Mouse (Mus musculus) heart, embryonic 14.5 days (tissue): Measurements from ENCODE around the gene P4ha2. TPM values are rescaled to one million over a fixed set of nuclear protein-coding genes. Genes with fewer than 3 reads are reported as not detected.

Experiments
- ATAC-seq: fragments of 200-750 bp; cut with Nextera tagmentation; 2 replicates; pipeline ENCODE4 v1.8.0; 2017; ENCODE audit warnings: low read depth, moderate TSS enrichment; ENCODE audit not compliant: insufficient number of reproducible peaks, insufficient read depth, low FRiP score
- H3K27ac ChIP-seq, 2 experiments: fragments of 200-500 bp in 1 of 2; fragments of 300-500 bp in 1 of 2; sonication (generic) in 1 of 2; replicated peaks in 1 of 2; 2 replicates each; pipeline ENCODE4 v1.5.1; 2012 to 2014; ENCODE audit warnings: low read depth in 2 of 2, low read length in 2 of 2, control low read depth in 1 of 2, mild to moderate bottlenecking in 1 of 2, mixed read lengths in 1 of 2; ENCODE audit not compliant: control insufficient read depth in 1 of 2, insufficient read depth in 1 of 2
- H3K27me3 ChIP-seq: fragments of 300-500 bp; sonication (generic); 2 replicates; pipeline ENCODE4 v1.6.1; 2014; ENCODE audit warnings: mild to moderate bottlenecking, low read length, control low read depth; ENCODE audit not compliant: control insufficient read depth, insufficient read depth
- H3K36me3 ChIP-seq: fragments of 300-500 bp; sonication (generic); 2 replicates; pipeline ENCODE4 v1.6.1; 2014; ENCODE audit warnings: mild to moderate bottlenecking, control low read depth, low read length, mixed read lengths; ENCODE audit not compliant: control insufficient read depth, insufficient read depth
- H3K4me1 ChIP-seq, 2 experiments: fragments of 200-500 bp in 1 of 2; fragments of 300-500 bp in 1 of 2; sonication (generic) in 1 of 2; 2 replicates each; pipeline ENCODE4 v1.6.1; 2012 to 2014; ENCODE audit warnings: low read length in 2 of 2, control low read depth in 1 of 2, mixed read lengths in 1 of 2; ENCODE audit not compliant: control insufficient read depth in 2 of 2, insufficient read depth in 2 of 2
- H3K4me2 ChIP-seq: fragments of 300-500 bp; sonication (generic); 2 replicates; pipeline ENCODE4 v1.6.1; 2014; ENCODE audit warnings: mild to moderate bottlenecking, low read length
- H3K4me3 ChIP-seq, 2 experiments: fragments of 200-500 bp in 1 of 2; fragments of 300-500 bp in 1 of 2; sonication (generic) in 1 of 2; 2 replicates each; pipeline ENCODE4 v1.5.1; 2012 to 2014; ENCODE audit warnings: low read length in 2 of 2, mild to moderate bottlenecking in 2 of 2, control low read depth in 1 of 2, low read depth in 1 of 2, moderate library complexity in 1 of 2; ENCODE audit not compliant: control insufficient read depth in 1 of 2, insufficient read depth in 1 of 2
- H3K9ac ChIP-seq: fragments of 300-500 bp; sonication (generic); 2 replicates; pipeline ENCODE4 v1.6.1; 2014; ENCODE audit warnings: mild to moderate bottlenecking, low read length
- H3K9me3 ChIP-seq: fragments of 300-500 bp; sonication (generic); 2 replicates; pipeline ENCODE4 v1.6.1; 2016; ENCODE audit warnings: low read length, control low read depth; ENCODE audit not compliant: control insufficient read depth
- WGBS: fragments of 180-500 bp; shearing (Covaris S2); extraction: QIAGEN DNeasy Blood & Tissue Kit; methylation state at CpG from one replicate; pipeline ENCODE4 v1.1.7; 2014; 5-methylcytosine and 5-hydroxymethylcytosine counted together
- polyA plus RNA-seq: library from polyadenylated mRNA; unstranded; fragments of >200 nt; fragmentation: Nextera tagmentation; extraction: Ambion mirVana; gene quantifications from 2 replicates; pipeline ENCODE4 v1.2.1, GENCODE M21; 2014

The P4ha2 gene
- polyA plus RNA-seq, 1 experiment from 2014 or later: 40.6 TPM

GRCm38 (mm10) chr11:54088253-54088946 is 11.5 kb upstream of the P4ha2 start:
- H3K9ac ChIP-seq: no peak overlapping the region
- H3K27me3 ChIP-seq: no peaks in the 10 kb centered on the region
- WGBS: 81% methylated on average over 7 of the region's 7 CpGs
- no peaks in the 10 kb centered on the region for H3K9me3 ChIP-seq
- no peak overlapping the region for H3K4me2 ChIP-seq
- H3K4me1 ChIP-seq: peaks cover 0 to 3% of the 10 kb centered on the region in 2 experiments; a peak in 2 of 4 replicates
- H3K36me3 ChIP-seq: no peaks in the 10 kb centered on the region
- no peak overlapping the region for H3K27ac ChIP-seq
- no peak for ATAC-seq
- H3K4me3 ChIP-seq: no peak overlapping the region

GRCm38 (mm10) chr11:54088947-54089317 is 11.0 kb upstream of the P4ha2 start:
- Histone ChIP-seq H3K27me3 (no peaks in the 10 kb centered on the region), H3K4me1 (peaks cover 0 to 3% of the 10 kb centered on the region in 2 experiments; a peak in 2 of 4 replicates), H3K4me3 (no peak overlapping the region), H3K9me3 (no peaks in the 10 kb centered on the region), H3K36me3 (no peaks in the 10 kb centered on the region), H3K9ac (no peak overlapping the region), H3K27ac (no peak overlapping the region), H3K4me2 (no peak overlapping the region)
- ATAC-seq: no peak
- 53% methylated on average over 5 of the region's 5 CpGs for WGBS

GRCm38 (mm10) chr11:54090091-54090879 is 9.6 kb upstream of the P4ha2 start:
- H3K4me3 ChIP-seq: no peak overlapping the region
- H3K36me3 ChIP-seq: no peaks in the 10 kb centered on the region
- ATAC-seq: no peak
- H3K4me2 ChIP-seq: no peak overlapping the region
- peaks cover 0 to 3% of the 10 kb centered on the region in 2 experiments; a peak in 2 of 4 replicates for H3K4me1 ChIP-seq
- no peaks in the 10 kb centered on the region for H3K9me3 ChIP-seq
- no peaks in the 10 kb centered on the region for H3K27me3 ChIP-seq
- no peak overlapping the region for H3K9ac ChIP-seq
- H3K27ac ChIP-seq: no peak overlapping the region
- 76% methylated on average over 1 of the region's 1 CpGs for WGBS

GRCm38 (mm10) chr11:54091726-54092125 is 8.2 kb upstream of the P4ha2 start:
- no peak overlapping the region for H3K9ac ChIP-seq
- ATAC-seq: no peak
- no peak overlapping the region for H3K27ac ChIP-seq
- H3K36me3 ChIP-seq: no peaks in the 10 kb centered on the region
- no peaks in the 10 kb centered on the region for H3K27me3 ChIP-seq
- no peak overlapping the region for H3K4me3 ChIP-seq
- no peak overlapping the region for H3K4me2 ChIP-seq
- H3K9me3 ChIP-seq: no peaks in the 10 kb centered on the region
- H3K4me1 ChIP-seq: peaks cover 0 to 3% of the 10 kb centered on the region in 2 experiments; a peak in 2 of 4 replicates
- 56% methylated on average over 8 of the region's 8 CpGs for WGBS

GRCm38 (mm10) chr11:54092188-54092587 is 7.7 kb upstream of the P4ha2 start:
- ATAC-seq: no peak
- Histone ChIP-seq H3K4me3 (no peak overlapping the region), H3K27ac (no peak overlapping the region), H3K36me3 (no peaks in the 10 kb centered on the region), H3K4me1 (peaks cover 0 to 3% of the 10 kb centered on the region in 2 experiments; a peak in 2 of 4 replicates), H3K27me3 (no peaks in the 10 kb centered on the region), H3K9me3 (no peaks in the 10 kb centered on the region), H3K9ac (no peak overlapping the region), H3K4me2 (no peak overlapping the region)
- 44% methylated on average over 7 of the region's 7 CpGs for WGBS

- no peak for ATAC-seq
- Histone ChIP-seq H3K36me3 (no peaks in the 10 kb centered on the region), H3K27me3 (no peaks in the 10 kb centered on the region), H3K9ac (no peak overlapping the region), H3K4me1 (peaks cover 0 to 3% of the 10 kb centered on the region in 2 experiments; a peak in 2 of 4 replicates), H3K4me3 (no peak overlapping the region), H3K9me3 (no peaks in the 10 kb centered on the region), H3K4me2 (no peak overlapping the region), H3K27ac (no peak overlapping the region)
- WGBS: 11% methylated on average over 3 of the region's 3 CpGs
These were observed 6.9 kb upstream of the P4ha2 start for GRCm38 (mm10) chr11:54093000-54093399.

- under 1% methylated on average over 70 of the region's 83 CpGs for WGBS
- peak overlapping the region in 1 of 2 experiments; percentile 22; a peak in 3 of 4 replicates for H3K27ac ChIP-seq
- peak overlapping the region; percentile 99 for H3K4me2 ChIP-seq
These were observed 1.0 kb downstream of the P4ha2 start for GRCm38 (mm10) chr11:54100692-54101591.

More at GRCm38 (mm10) chr11:54100692-54101591, 1.0 kb downstream of the P4ha2 start:
- peak overlapping the region; percentile 87 for H3K9ac ChIP-seq
- no peaks in the 10 kb centered on the region for H3K36me3 ChIP-seq
- peak overlapping the region; percentile 79 to 88 for H3K4me3 ChIP-seq
- H3K27me3 ChIP-seq: no peaks in the 10 kb centered on the region; the same call in 1 of the 2 replicates
- no peaks in the 10 kb centered on the region for H3K9me3 ChIP-seq
- peaks cover 32 to 35% of the 10 kb centered on the region in 2 experiments for H3K4me1 ChIP-seq
- ATAC-seq: peak; percentile 81
